Mouse (Mus musculus): ENCODE data around the gene Tlx2.

Gene Tlx2

GRCm38 (mm10) chr6:83054871-83055431 is 15.1 kb downstream of the Tlx2 start, which contains the start of gene Htra2:
Gene Htra2, minus strand, starts transcription at chr6:83055273.
- DNase-seq (ENCODE audit: low spot score), result peak; percentile 66

- peak; percentile 98 for DNase-seq (ENCODE audit: low spot score)
Observed at GRCm38 (mm10) chr6:83054074-83054851, 15.8 kb downstream of the Tlx2 start, which contains the start of gene Aup1. Gene Aup1, plus strand, starts transcription at chr6:83054521.

GRCm38 (mm10) chr6:83053136-83053960 is 16.7 kb downstream of the Tlx2 start:
- DNase-seq (ENCODE audit: low spot score), result no peak

GRCm38 (mm10) chr6:83049367-83049766 is 20.7 kb downstream of the Tlx2 start:
- no peak for DNase-seq (ENCODE audit: low spot score)

GRCm38 (mm10) chr6:83044742-83045141 is 25.4 kb downstream of the Tlx2 start:
- no peak for DNase-seq (ENCODE audit: low spot score)

- DNase-seq (ENCODE audit: low spot score), result no peak
Observed at GRCm38 (mm10) chr6:83043993-83044392, 26.1 kb downstream of the Tlx2 start.

- no peak for DNase-seq (ENCODE audit: low spot score)
Observed at GRCm38 (mm10) chr6:83043561-83043960, 26.5 kb downstream of the Tlx2 start.

GRCm38 (mm10) chr6:83040601-83041000 is 29.5 kb downstream of the Tlx2 start:
- DNase-seq (ENCODE audit: low spot score), result no peak

- peak; percentile 96 for DNase-seq (ENCODE audit: low spot score)
Observed at GRCm38 (mm10) chr6:83038496-83039012, 31.5 kb downstream of the Tlx2 start.

GRCm38 (mm10) chr6:83037188-83037587 is 32.9 kb downstream of the Tlx2 start:
- no peak for DNase-seq (ENCODE audit: low spot score)

GRCm38 (mm10) chr6:83034463-83035055 is 35.5 kb downstream of the Tlx2 start:
- no peak for DNase-seq (ENCODE audit: low spot score)

- DNase-seq (ENCODE audit: low spot score), result peak; percentile 82
Observed at GRCm38 (mm10) chr6:83033249-83034185, 36.6 kb downstream of the Tlx2 start, which contains the start of the genes Dok1 and Loxl3. Gene Dok1, minus strand, starts transcription at chr6:83033471. Gene Loxl3, plus strand, starts transcription at chr6:83034173.

GRCm38 (mm10) chr6:83032769-83033191 is 37.3 kb downstream of the Tlx2 start:
- peak; percentile 63 for DNase-seq (ENCODE audit: low spot score)

- DNase-seq (ENCODE audit: low spot score), result no peak
Observed at GRCm38 (mm10) chr6:83031921-83032590, 38.0 kb downstream of the Tlx2 start.

GRCm38 (mm10) chr6:83031111-83031510 is 39.0 kb downstream of the Tlx2 start:
- no peak for DNase-seq (ENCODE audit: low spot score)

GRCm38 (mm10) chr6:83029777-83030176 is 40.3 kb downstream of the Tlx2 start:
- no peak for DNase-seq (ENCODE audit: low spot score)

- DNase-seq (ENCODE audit: low spot score), result no peak
Observed at GRCm38 (mm10) chr6:83027706-83028105, 42.4 kb downstream of the Tlx2 start.

- no peak for DNase-seq (ENCODE audit: low spot score)
Observed at GRCm38 (mm10) chr6:83027293-83027692, 42.8 kb downstream of the Tlx2 start.

- DNase-seq (ENCODE audit: low spot score), result no peak
Observed at GRCm38 (mm10) chr6:83025221-83025620, 44.9 kb downstream of the Tlx2 start.

- DNase-seq (ENCODE audit: low spot score), result no peak
Observed at GRCm38 (mm10) chr6:83024421-83024820, 45.7 kb downstream of the Tlx2 start.

All from testis, postnatal 10 days (tissue).